Mouse (Mus musculus): ENCODE measurements at regions not wholly inside any gene's neighbourhood (a gene's known extent, or its start where the extent isn't known, plus 50 kb on each side); places are given as distances from the start of the nearest gene placed in this dataset.
A peak's percentile ranks its signal among the peaks of the same experiment; 100 is the strongest.

DNA sequence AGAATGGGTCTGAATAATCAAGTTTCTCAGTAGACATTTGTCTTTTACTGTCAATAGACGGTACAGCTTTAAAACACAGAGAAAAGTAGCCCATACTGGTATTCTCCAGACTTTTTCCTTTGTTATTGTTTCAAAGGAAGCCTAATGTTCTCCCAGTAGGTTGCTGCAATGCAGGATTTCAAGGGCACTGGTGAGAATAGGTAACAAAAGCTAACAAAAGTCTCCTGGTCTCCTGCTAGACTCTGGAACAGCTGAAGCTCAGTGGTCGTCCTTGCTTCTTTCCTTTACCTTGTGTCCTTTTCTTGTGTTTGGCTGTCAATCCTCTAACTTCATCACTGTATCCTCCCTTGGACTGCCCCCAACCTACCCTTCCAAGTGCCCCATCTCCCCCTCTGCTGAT, 350.9 kb downstream of the Wdr72 start:
- Histone ChIP-seq H3K4me3 (ENCODE audit: low read depth, low read length) (no peak overlapping the region), H3K27me3 (ENCODE audit: control insufficient read depth, insufficient read depth, low read length) (no peaks in the 10 kb centered on the region), H3K4me1 (replicated peaks; ENCODE audit: control insufficient read depth, insufficient read depth, low read length) (no peaks in the 10 kb centered on the region), H3K9ac (ENCODE audit: low read length) (no peak overlapping the region), H3K4me2 (ENCODE audit: low read depth, low read length, severe bottlenecking) (no peak overlapping the region), H3K9me3 (ENCODE audit: control insufficient read depth, low read length) (no peaks in the 10 kb centered on the region), H3K27ac (ENCODE audit: low read depth, low read length) (no peak overlapping the region), H3K36me3 (ENCODE audit: control insufficient read depth, insufficient read depth, low read length) (no peaks in the 10 kb centered on the region)
- WGBS: 50% methylated on average over 2 of the region's 2 CpGs
- no peak for ATAC-seq (replicated peaks; ENCODE audit: low FRiP score)
- no peak for DNase-seq (ENCODE audit: low spot score)

DNA sequence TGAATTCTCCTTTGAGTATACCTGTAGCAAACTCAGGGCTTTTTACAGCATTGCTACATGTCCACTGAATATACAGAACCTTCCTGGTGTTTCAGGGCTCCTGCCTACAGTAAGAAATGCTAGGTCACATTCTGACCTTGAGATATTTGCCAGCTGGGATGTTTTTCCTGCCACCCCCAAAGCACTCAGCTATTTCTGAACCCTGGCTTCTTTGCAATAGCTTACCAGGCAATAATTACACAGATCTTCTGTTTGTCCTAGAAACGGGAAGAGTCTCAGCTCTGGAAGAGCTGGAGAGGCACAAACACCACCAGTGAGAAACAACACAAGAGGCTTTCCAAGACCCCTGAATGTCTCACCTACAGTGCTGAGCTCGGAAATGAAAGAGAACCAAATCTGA, 366.7 kb downstream of the Wdr72 start:
- Histone ChIP-seq H3K4me3 (ENCODE audit: low read depth, low read length) (no peak overlapping the region), H3K9ac (ENCODE audit: low read length) (no peak overlapping the region), H3K27ac (ENCODE audit: low read depth, low read length) (no peak overlapping the region), H3K4me2 (ENCODE audit: low read depth, low read length, severe bottlenecking) (no peak overlapping the region), H3K4me1 (replicated peaks; ENCODE audit: control insufficient read depth, insufficient read depth, low read length) (no peaks in the 10 kb centered on the region), H3K9me3 (ENCODE audit: control insufficient read depth, low read length) (no peaks in the 10 kb centered on the region), H3K36me3 (ENCODE audit: control insufficient read depth, insufficient read depth, low read length) (no peaks in the 10 kb centered on the region), H3K27me3 (ENCODE audit: control insufficient read depth, insufficient read depth, low read length) (no peaks in the 10 kb centered on the region)
- no peak for ATAC-seq (replicated peaks; ENCODE audit: low FRiP score)
- DNase-seq (ENCODE audit: low spot score): no peak
- 66% methylated on average over 2 of the region's 2 CpGs for WGBS

DNA sequence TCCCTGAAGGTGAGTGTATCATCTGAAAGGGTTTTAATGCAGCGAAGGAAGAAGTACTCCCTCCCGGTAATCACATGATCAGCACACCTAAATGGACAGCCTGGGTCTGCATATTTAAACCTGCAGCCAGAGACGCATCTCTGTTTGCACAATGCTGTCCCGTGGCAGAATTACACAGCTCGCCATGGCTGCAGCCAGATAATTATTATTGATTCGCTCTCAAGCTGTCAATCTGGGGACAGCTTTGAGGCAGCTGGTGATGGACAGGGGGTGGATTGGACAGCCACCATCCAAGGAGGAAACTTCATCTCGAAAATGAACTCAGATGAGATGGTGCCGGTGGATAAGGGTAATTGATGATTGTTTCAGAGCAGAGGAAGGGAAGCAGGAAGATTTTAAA, 369.1 kb downstream of the Wdr72 start:
- ATAC-seq (replicated peaks; ENCODE audit: low FRiP score): no peak
- 87% methylated on average over 8 of the region's 8 CpGs for whole genome bisulfite sequencing
- DNase-seq (ENCODE audit: low spot score): no peak

DNA sequence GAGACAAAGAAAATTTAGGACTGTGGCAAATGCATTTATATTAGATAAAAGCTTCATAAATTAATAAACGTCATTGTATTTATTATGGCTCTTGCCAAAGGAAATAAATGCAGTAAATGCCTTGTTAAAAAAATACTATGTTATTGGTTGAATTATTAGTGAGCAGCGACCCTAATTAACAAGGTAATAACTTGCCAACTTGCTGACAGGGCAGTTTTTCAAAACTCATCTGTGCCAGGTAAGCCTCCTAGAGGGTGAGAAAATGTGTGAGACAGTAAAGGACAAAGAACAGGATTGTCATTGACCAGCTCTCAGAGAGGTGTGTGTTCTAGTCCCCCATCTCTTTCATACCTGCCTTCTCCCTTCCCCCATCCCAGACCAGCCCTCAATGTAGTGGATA, 347.8 kb upstream of the Onecut1 start:
- ATAC-seq (replicated peaks; ENCODE audit: low FRiP score): no peak
- Histone ChIP-seq H3K36me3 (ENCODE audit: control insufficient read depth, insufficient read depth, low read length) (no peaks in the 10 kb centered on the region), H3K9me3 (ENCODE audit: control insufficient read depth, low read length) (no peaks in the 10 kb centered on the region), H3K4me2 (ENCODE audit: low read depth, low read length, severe bottlenecking) (no peak overlapping the region), H3K4me1 (replicated peaks; ENCODE audit: control insufficient read depth, insufficient read depth, low read length) (no peaks in the 10 kb centered on the region), H3K27me3 (ENCODE audit: control insufficient read depth, insufficient read depth, low read length) (no peaks in the 10 kb centered on the region), H3K4me3 (ENCODE audit: low read depth, low read length) (no peak overlapping the region), H3K9ac (ENCODE audit: low read length) (no peak overlapping the region), H3K27ac (ENCODE audit: low read depth, low read length) (no peak overlapping the region)
- DNase-seq (ENCODE audit: low spot score): no peak
- 85% methylated on average over 2 of the region's 2 CpGs for WGBS

More for the DNA sequence above, 369.1 kb downstream of the Wdr72 start:
- Histone ChIP-seq H3K9ac (ENCODE audit: low read length) (no peak overlapping the region), H3K36me3 (ENCODE audit: control insufficient read depth, insufficient read depth, low read length) (no peaks in the 10 kb centered on the region), H3K4me3 (ENCODE audit: low read depth, low read length) (no peak overlapping the region), H3K4me1 (replicated peaks; ENCODE audit: control insufficient read depth, insufficient read depth, low read length) (no peaks in the 10 kb centered on the region), H3K4me2 (ENCODE audit: low read depth, low read length, severe bottlenecking) (no peak overlapping the region), H3K9me3 (ENCODE audit: control insufficient read depth, low read length) (no peaks in the 10 kb centered on the region), H3K27me3 (ENCODE audit: control insufficient read depth, insufficient read depth, low read length) (no peaks in the 10 kb centered on the region), H3K27ac (ENCODE audit: low read depth, low read length) (no peak overlapping the region)

GRCm38 (mm10) chr9:74528550-74528949, 333.2 kb upstream of the Onecut1 start:
- no peak overlapping the region for H3K4me2 ChIP-seq (ENCODE audit: low read depth, low read length, severe bottlenecking)
- no peak overlapping the region for H3K27ac ChIP-seq (ENCODE audit: low read depth, low read length)
- DNase-seq (ENCODE audit: low spot score) (no peak), ATAC-seq (replicated peaks; ENCODE audit: low FRiP score) (no peak)
- H3K9me3 ChIP-seq (ENCODE audit: control insufficient read depth, low read length): no peaks in the 10 kb centered on the region
- WGBS: 87% methylated on average over 3 of the region's 3 CpGs
- no peaks in the 10 kb centered on the region for H3K36me3 ChIP-seq (ENCODE audit: control insufficient read depth, insufficient read depth, low read length)
- H3K9ac ChIP-seq (ENCODE audit: low read length): no peak overlapping the region
- H3K4me3 ChIP-seq (ENCODE audit: low read depth, low read length): no peak overlapping the region
- H3K27me3 ChIP-seq (ENCODE audit: control insufficient read depth, insufficient read depth, low read length): no peaks in the 10 kb centered on the region
- H3K4me1 ChIP-seq (replicated peaks; ENCODE audit: control insufficient read depth, insufficient read depth, low read length): 0 out of 2 replicates have a peak, but pooled peaks cover 3% of the 10 kb centered on the region

DNA sequence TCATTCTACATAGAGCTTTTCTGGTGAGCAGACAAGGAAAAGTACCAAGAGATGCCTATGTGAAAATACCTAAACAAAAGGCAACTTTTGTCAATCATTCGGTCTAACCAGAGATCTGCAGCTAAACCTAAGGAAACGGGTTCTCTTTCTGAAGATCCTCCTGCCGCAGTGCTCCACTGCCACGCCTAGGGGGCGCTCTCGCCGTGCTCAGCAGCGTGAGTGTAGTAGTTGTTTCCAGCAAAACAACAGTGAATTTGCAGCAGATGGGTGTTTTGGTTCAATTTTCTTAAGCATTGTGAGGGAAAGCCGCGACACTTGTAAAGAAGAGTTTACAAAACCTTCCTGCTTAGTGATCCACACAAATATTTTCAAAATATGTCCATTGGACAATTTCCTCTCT, 331.4 kb upstream of the Onecut1 start:
- DNase-seq (ENCODE audit: low spot score) (peak; percentile 86), ATAC-seq (replicated peaks; ENCODE audit: low FRiP score) (0 out of 2 replicates have a peak, but pooled peaks have one; percentile 49)
- Histone ChIP-seq H3K36me3 (ENCODE audit: control insufficient read depth, insufficient read depth, low read length) (no peaks in the 10 kb centered on the region), H3K9me3 (ENCODE audit: control insufficient read depth, low read length) (no peaks in the 10 kb centered on the region), H3K27ac (ENCODE audit: low read depth, low read length) (no peak overlapping the region), H3K4me1 (replicated peaks; ENCODE audit: control insufficient read depth, insufficient read depth, low read length) (0 out of 2 replicates have a peak, but pooled peaks cover 3% of the 10 kb centered on the region), H3K4me2 (ENCODE audit: low read depth, low read length, severe bottlenecking) (no peak overlapping the region), H3K4me3 (ENCODE audit: low read depth, low read length) (no peak overlapping the region), H3K27me3 (ENCODE audit: control insufficient read depth, insufficient read depth, low read length) (no peaks in the 10 kb centered on the region), H3K9ac (ENCODE audit: low read length) (no peak overlapping the region)
- 12% methylated on average over 10 of the region's 10 CpGs for WGBS

DNA sequence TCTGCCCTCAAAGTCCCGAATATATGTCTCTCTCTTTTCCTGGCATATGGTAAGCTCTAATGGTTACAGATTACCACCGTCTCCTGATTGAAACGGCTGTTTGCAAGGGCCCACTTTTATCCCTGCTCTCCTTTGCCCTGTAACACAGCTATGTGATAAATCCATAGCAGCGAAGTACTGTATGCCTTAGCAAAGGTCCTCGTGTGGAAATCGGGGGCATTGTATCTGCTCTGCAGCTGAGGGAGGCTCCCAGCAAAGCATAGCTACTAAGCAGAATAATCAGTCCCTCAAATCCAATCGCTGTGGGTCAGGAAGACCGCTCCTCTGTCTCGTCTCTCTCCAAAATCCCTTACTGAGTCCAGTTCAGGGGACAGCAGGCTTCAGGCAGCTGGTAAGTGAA, 331.0 kb upstream of the Onecut1 start:
- Histone ChIP-seq H3K4me2 (ENCODE audit: low read depth, low read length, severe bottlenecking) (no peak overlapping the region), H3K9ac (ENCODE audit: low read length) (no peak overlapping the region), H3K9me3 (ENCODE audit: control insufficient read depth, low read length) (no peaks in the 10 kb centered on the region), H3K4me1 (replicated peaks; ENCODE audit: control insufficient read depth, insufficient read depth, low read length) (0 out of 2 replicates have a peak, but pooled peaks cover 3% of the 10 kb centered on the region), H3K27ac (ENCODE audit: low read depth, low read length) (no peak overlapping the region), H3K4me3 (ENCODE audit: low read depth, low read length) (no peak overlapping the region), H3K27me3 (ENCODE audit: control insufficient read depth, insufficient read depth, low read length) (no peaks in the 10 kb centered on the region), H3K36me3 (ENCODE audit: control insufficient read depth, insufficient read depth, low read length) (no peaks in the 10 kb centered on the region)
- DNase-seq (ENCODE audit: low spot score) (no peak), ATAC-seq (replicated peaks; ENCODE audit: low FRiP score) (no peak; the same call in 1 of the 2 replicates)
- WGBS: 48% methylated on average over 9 of the region's 9 CpGs

GRCm38 (mm10) chr9:74531986-74532385, 329.7 kb upstream of the Onecut1 start:
- DNase-seq (ENCODE audit: low spot score): peak; percentile 56
- Histone ChIP-seq H3K27me3 (ENCODE audit: control insufficient read depth, insufficient read depth, low read length) (no peaks in the 10 kb centered on the region), H3K9ac (ENCODE audit: low read length) (no peak overlapping the region), H3K4me1 (replicated peaks; ENCODE audit: control insufficient read depth, insufficient read depth, low read length) (0 out of 2 replicates have a peak, but pooled peaks cover 3% of the 10 kb centered on the region), H3K9me3 (ENCODE audit: control insufficient read depth, low read length) (no peaks in the 10 kb centered on the region), H3K27ac (ENCODE audit: low read depth, low read length) (no peak overlapping the region), H3K4me3 (ENCODE audit: low read depth, low read length) (no peak overlapping the region), H3K4me2 (ENCODE audit: low read depth, low read length, severe bottlenecking) (no peak overlapping the region), H3K36me3 (ENCODE audit: control insufficient read depth, insufficient read depth, low read length) (no peaks in the 10 kb centered on the region)
- ATAC-seq (replicated peaks; ENCODE audit: low FRiP score): peak; percentile 71
- WGBS: 6% methylated on average over 3 of the region's 3 CpGs

DNA sequence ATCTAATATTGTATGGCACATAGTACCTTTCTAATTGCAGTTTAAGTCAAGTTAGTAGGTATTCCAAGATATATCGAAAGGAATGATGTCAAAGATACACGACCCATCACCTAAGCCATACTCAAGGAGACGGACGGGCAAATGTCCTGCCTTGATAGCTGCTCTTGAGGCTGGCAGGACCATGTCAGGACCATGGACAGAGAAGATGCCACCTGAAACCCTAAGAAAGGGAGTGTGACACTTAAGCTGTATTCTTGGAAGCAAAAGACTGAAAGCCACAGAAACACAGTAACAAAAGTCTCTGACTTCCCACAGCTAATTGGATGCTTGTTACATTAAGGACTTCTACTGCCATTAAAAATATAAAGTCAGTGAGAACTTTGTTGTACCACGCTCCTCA, 326.7 kb upstream of the Onecut1 start:
- Histone ChIP-seq H3K27ac (ENCODE audit: low read depth, low read length) (no peak overlapping the region), H3K4me2 (ENCODE audit: low read depth, low read length, severe bottlenecking) (no peak overlapping the region), H3K4me3 (ENCODE audit: low read depth, low read length) (no peak overlapping the region), H3K9ac (ENCODE audit: low read length) (no peak overlapping the region), H3K4me1 (replicated peaks; ENCODE audit: control insufficient read depth, insufficient read depth, low read length) (0 out of 2 replicates have a peak, but pooled peaks cover 3% of the 10 kb centered on the region), H3K36me3 (ENCODE audit: control insufficient read depth, insufficient read depth, low read length) (no peaks in the 10 kb centered on the region), H3K9me3 (ENCODE audit: control insufficient read depth, low read length) (no peaks in the 10 kb centered on the region), H3K27me3 (ENCODE audit: control insufficient read depth, insufficient read depth, low read length) (no peaks in the 10 kb centered on the region)
- no peak for ATAC-seq (replicated peaks; ENCODE audit: low FRiP score)
- 76% methylated on average over 5 of the region's 5 CpGs for WGBS
- DNase-seq (ENCODE audit: low spot score): no peak

All from forebrain, embryonic 11.5 days (tissue).